Mouse (Mus musculus) embryonic facial prominence, embryonic 14.5 days (tissue): ENCODE measurements around the gene Fh1. TPM values are rescaled to one million over a fixed set of nuclear protein-coding genes. Genes with fewer than 3 reads are reported as not detected.

Experiments
- ATAC-seq: fragments of 200-750 bp; cut with Nextera tagmentation; 2 replicates; pipeline ENCODE4 v1.8.0; 2017; ENCODE audit warnings: low read depth, moderate number of reproducible peaks, moderate TSS enrichment
- DNase-seq: peaks from one replicate; pipeline ENCODE4 v3.0.0-alpha.2; 2015; ENCODE audit warnings: low spot score
- H3K27ac ChIP-seq: fragments of 300-500 bp; sonication (generic); replicated peaks from 2 replicates; pipeline ENCODE4 v1.5.1; 2014; ENCODE audit warnings: low read depth, mild to moderate bottlenecking, low read length, moderate library complexity
- H3K27me3 ChIP-seq: fragments of 300-500 bp; sonication (generic); replicated peaks from 2 replicates; pipeline ENCODE4 v1.6.1; 2014; ENCODE audit warnings: low read length; ENCODE audit not compliant: control insufficient read depth, insufficient read depth
- H3K36me3 ChIP-seq: fragments of 300-500 bp; sonication (generic); 2 replicates; pipeline ENCODE4 v1.6.1; 2014; ENCODE audit warnings: low read length, mixed read lengths; ENCODE audit not compliant: control insufficient read depth, insufficient read depth
- H3K4me1 ChIP-seq: fragments of 300-500 bp; sonication (generic); 2 replicates; pipeline ENCODE4 v1.6.1; 2014; ENCODE audit warnings: antibody characterized with exemption, low read length; ENCODE audit not compliant: control insufficient read depth, insufficient read depth
- H3K4me2 ChIP-seq: fragments of 300-500 bp; sonication (generic); 2 replicates; pipeline ENCODE4 v1.6.1; 2014; ENCODE audit warnings: low read depth, mild to moderate bottlenecking, low read length, moderate library complexity, mixed read lengths
- H3K4me3 ChIP-seq: fragments of 300-500 bp; sonication (generic); 2 replicates; pipeline ENCODE4 v1.5.1; 2014; ENCODE audit warnings: low read depth, mild to moderate bottlenecking, low read length
- H3K9ac ChIP-seq: fragments of 300-500 bp; sonication (generic); 2 replicates; pipeline ENCODE4 v1.6.1; 2014; ENCODE audit warnings: low read depth, mild to moderate bottlenecking, low read length, moderate library complexity, mixed read lengths
- H3K9me3 ChIP-seq: fragments of 300-500 bp; sonication (generic); 2 replicates; pipeline ENCODE4 v1.6.1; 2016; ENCODE audit warnings: low read length; ENCODE audit not compliant: control insufficient read depth
- WGBS: fragments of 180-500 bp; shearing (Covaris S2); extraction: QIAGEN DNeasy Blood & Tissue Kit; methylation state at CpG from one replicate; pipeline ENCODE4 v1.1.7; 2014; 5-methylcytosine and 5-hydroxymethylcytosine counted together
- polyA plus RNA-seq: library from polyadenylated mRNA; unstranded; fragments of >200 nt; fragmentation: Nextera tagmentation; extraction: Ambion mirVana; gene quantifications from 2 replicates; pipeline ENCODE4 v1.2.1, GENCODE M21; 2014

The Fh1 gene
- polyA plus RNA-seq, 1 experiment from 2014 or later = 122 TPM

DNA sequence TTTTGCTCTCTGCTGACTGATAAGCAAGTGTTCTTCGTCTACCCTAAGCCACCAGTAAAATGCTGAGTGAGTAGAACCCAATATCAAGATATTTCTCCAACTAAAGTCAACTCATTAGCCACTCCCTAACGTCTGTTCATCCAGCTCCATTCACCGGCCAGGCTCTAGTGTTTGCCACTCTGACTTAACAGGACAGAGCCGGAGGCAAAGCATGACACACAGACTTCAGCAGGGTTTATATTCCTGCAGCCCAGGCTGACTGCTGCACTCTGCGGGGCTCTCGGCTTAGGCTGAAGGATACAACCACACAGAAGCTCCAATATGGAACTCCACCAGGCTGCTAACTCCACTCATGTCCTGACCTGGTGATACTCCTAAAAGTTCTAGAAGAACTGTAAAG, 18.1 kb downstream of the Fh1 start:
- no peaks in the 10 kb centered on the region for H3K9me3 ChIP-seq
- H3K9ac ChIP-seq = no peak overlapping the region
- H3K36me3 ChIP-seq = peaks cover 86% of the 10 kb centered on the region
- no peak overlapping the region for H3K4me2 ChIP-seq
- 94% methylated on average over 6 of the region's 6 CpGs for WGBS
- no peak overlapping the region for H3K4me3 ChIP-seq
- ATAC-seq (no peak), DNase-seq (no peak)
- no peaks in the 10 kb centered on the region for H3K27me3 ChIP-seq
- H3K4me1 ChIP-seq = no peaks in the 10 kb centered on the region
- H3K27ac ChIP-seq = no peak overlapping the region

DNA sequence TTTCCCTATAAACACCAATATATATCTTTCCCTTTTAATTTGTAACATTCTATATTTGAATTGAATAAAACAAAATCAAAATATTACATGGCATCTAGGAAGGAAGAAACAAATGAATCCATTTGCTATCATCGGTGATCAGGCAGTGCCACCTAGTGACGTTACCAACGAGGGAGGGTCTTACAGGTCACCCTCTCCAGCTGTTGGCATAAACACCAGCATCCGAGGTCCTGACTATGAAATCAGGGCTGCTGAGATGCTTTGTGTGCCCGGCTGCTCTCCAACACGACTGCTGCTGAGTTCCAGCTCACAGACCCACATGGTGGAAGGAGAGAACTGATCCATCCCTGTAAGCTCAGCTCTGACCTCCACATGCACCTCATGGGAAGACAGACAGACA, 22.0 kb downstream of the Fh1 start:
- peaks cover 68% of the 10 kb centered on the region for H3K36me3 ChIP-seq
- ATAC-seq = no peak

DNA sequence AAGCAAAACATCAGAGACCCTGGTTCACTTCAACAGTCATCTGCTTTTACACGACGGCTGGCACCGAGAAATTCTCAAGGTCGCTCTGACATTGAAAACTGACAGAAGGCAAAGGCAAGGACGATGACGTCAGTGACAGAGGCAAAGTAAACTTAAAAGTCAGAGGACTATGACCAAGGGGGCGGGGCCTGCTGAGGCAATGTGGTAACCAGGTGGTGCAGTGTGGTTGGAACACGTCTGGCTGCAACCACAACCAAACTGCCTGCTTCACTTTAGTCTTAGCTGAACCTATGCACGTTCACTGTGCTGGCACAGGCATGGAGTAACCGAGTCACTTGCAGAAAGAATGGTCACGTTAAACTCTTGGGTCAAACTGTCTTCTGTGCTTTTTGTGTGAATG, 23.2 kb downstream of the Fh1 start:
- DNase-seq (no peak), ATAC-seq (no peak)
- H3K4me3 ChIP-seq = no peak overlapping the region
- no peak overlapping the region for H3K27ac ChIP-seq
- H3K4me2 ChIP-seq = no peak overlapping the region
- no peak overlapping the region for H3K9ac ChIP-seq
- peaks cover 57% of the 10 kb centered on the region for H3K36me3 ChIP-seq
- no peaks in the 10 kb centered on the region for H3K9me3 ChIP-seq
- H3K4me1 ChIP-seq = no peaks in the 10 kb centered on the region
- no peaks in the 10 kb centered on the region for H3K27me3 ChIP-seq
- WGBS = 86% methylated on average over 11 of the region's 11 CpGs

More for the DNA sequence above, 22.0 kb downstream of the Fh1 start:
- Histone ChIP-seq H3K4me3 (no peak overlapping the region), H3K27ac (no peak overlapping the region), H3K9me3 (no peaks in the 10 kb centered on the region), H3K27me3 (no peaks in the 10 kb centered on the region), H3K9ac (no peak overlapping the region), H3K4me1 (no peaks in the 10 kb centered on the region), H3K4me2 (no peak overlapping the region)
- DNase-seq = peak; percentile 22
- WGBS = 61% methylated on average over 6 of the region's 6 CpGs

DNA sequence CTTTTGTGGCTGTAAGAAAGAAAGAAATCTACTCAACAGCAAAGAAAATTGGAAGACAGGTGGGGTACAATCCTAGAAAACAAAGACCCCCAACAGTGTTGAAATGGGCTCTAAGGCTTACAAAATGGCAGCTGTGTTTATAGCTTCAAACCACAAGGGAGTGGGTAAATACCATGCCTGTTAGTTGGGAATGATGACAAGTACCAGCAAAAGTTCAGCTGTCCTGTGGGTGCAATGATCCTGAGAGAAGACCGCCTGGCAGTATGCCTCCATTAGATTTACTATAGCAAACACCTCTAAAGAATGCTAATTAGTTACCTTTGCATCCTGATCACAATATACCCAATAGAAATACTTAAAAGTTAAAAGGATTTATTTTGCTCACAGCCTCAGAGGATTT, 32.6 kb downstream of the Fh1 start:
- WGBS = 91% methylated on average over 1 of the region's 1 CpGs
- Histone ChIP-seq H3K27ac (no peak overlapping the region), H3K9ac (no peak overlapping the region), H3K4me2 (no peak overlapping the region), H3K4me3 (no peak overlapping the region), H3K4me1 (no peaks in the 10 kb centered on the region), H3K36me3 (no peaks in the 10 kb centered on the region), H3K27me3 (no peaks in the 10 kb centered on the region), H3K9me3 (0 out of 2 replicates have a peak, but pooled peaks cover 4% of the 10 kb centered on the region)
- ATAC-seq = no peak
- no peak for DNase-seq

DNA sequence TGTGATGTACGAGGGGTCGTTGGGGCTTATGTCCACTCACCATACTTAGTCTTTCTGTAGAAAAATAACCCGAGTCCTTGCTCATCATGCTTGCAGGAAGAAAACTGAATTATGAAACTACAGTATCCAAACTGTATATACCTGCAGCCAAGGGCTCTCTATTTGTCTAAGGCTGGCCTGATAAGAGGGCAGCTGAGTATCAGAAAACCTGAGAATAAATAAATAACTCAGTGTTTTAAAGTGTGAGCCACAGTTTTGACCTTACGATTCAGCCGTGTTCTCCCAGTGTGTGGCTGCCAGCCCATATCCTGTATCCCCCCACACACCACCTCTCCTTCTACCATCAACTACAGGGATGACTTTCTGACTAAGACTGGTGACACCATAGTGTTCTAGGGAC, 38.8 kb downstream of the Fh1 start:
- Histone ChIP-seq H3K4me2 (no peak overlapping the region), H3K36me3 (no peaks in the 10 kb centered on the region), H3K9ac (no peak overlapping the region), H3K27me3 (no peaks in the 10 kb centered on the region), H3K4me3 (no peak overlapping the region), H3K9me3 (no peaks in the 10 kb centered on the region), H3K4me1 (no peaks in the 10 kb centered on the region), H3K27ac (no peak overlapping the region)
- no peak for ATAC-seq
- no peak for DNase-seq
- WGBS = 75% methylated on average over 5 of the region's 5 CpGs

DNA sequence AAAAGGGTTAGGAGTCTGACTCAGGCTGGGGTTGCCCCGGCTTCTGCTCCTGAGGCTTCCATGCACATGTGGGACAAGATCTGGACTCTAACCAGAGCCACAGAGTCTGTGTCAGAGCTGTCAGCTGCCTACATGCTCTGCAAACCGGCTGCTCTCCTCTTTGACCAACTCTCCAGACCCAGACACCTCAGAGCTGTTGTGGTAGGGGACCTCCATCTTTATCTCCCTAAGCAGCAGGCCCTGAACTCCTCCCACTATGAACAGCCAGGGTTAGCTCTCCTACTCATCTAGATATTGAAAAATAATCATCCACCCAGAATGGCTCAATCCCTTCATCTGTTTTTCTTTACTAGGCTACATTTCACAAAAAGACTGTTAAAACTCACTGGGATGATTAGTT, 40.2 kb downstream of the Fh1 start:
- Histone ChIP-seq H3K9ac (no peak overlapping the region), H3K4me2 (no peak overlapping the region), H3K9me3 (no peaks in the 10 kb centered on the region), H3K27me3 (no peaks in the 10 kb centered on the region), H3K4me3 (no peak overlapping the region), H3K36me3 (no peaks in the 10 kb centered on the region), H3K4me1 (no peaks in the 10 kb centered on the region), H3K27ac (no peak overlapping the region)
- DNase-seq = no peak
- WGBS = 66% methylated on average over 2 of the region's 2 CpGs
- no peak for ATAC-seq

DNA sequence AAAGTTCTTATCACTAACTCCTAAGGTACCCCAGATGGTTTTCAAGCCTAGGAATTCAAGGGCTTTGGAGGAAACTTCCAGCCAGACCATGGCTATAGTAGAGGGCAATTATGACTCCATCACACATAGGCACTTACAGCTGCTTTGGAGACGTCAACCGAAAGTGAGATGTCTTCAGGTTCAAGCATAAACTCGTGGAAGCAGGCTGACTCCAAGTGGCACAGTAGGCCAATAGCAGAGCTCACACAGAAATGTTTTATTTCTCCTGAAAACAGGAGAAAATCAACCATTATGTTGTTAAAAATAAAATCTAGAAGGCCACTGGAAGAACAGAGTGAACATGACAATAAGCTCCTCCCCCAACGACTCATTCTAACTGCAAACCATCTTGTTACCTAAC, 42.6 kb downstream of the Fh1 start:
- no peaks in the 10 kb centered on the region for H3K27me3 ChIP-seq
- no peaks in the 10 kb centered on the region for H3K9me3 ChIP-seq
- no peak overlapping the region for H3K4me2 ChIP-seq
- DNase-seq (no peak), ATAC-seq (no peak)
- H3K4me3 ChIP-seq = no peak overlapping the region
- no peaks in the 10 kb centered on the region for H3K36me3 ChIP-seq
- H3K9ac ChIP-seq = no peak overlapping the region
- no peaks in the 10 kb centered on the region for H3K4me1 ChIP-seq
- WGBS = 79% methylated on average over 4 of the region's 4 CpGs
- no peak overlapping the region for H3K27ac ChIP-seq

DNA sequence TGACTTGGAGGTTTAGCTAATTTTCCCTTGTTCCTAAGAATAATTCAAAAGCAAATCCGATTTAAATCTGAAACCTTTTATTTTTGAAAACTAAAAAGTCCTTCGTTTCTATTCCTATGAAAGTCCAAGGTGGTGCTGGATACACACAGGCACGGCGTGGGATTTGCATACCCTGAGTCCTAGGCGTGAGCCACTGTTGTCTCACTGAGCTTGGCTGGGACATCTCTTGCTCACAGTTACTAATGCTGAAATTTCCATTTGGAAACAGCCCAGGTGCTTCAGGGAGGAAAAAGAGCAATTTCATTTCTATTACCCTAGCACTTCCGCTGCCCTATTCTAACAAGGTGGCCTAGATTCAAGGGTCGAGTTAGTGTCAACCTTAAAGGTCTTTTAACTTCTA, 45.1 kb downstream of the Fh1 start:
- Histone ChIP-seq H3K9ac (no peak overlapping the region), H3K4me3 (no peak overlapping the region), H3K9me3 (no peaks in the 10 kb centered on the region), H3K4me1 (no peaks in the 10 kb centered on the region), H3K36me3 (no peaks in the 10 kb centered on the region), H3K27ac (no peak overlapping the region), H3K27me3 (no peaks in the 10 kb centered on the region), H3K4me2 (no peak overlapping the region)
- DNase-seq (no peak), ATAC-seq (no peak)
- 89% methylated on average over 7 of the region's 7 CpGs for WGBS

DNA sequence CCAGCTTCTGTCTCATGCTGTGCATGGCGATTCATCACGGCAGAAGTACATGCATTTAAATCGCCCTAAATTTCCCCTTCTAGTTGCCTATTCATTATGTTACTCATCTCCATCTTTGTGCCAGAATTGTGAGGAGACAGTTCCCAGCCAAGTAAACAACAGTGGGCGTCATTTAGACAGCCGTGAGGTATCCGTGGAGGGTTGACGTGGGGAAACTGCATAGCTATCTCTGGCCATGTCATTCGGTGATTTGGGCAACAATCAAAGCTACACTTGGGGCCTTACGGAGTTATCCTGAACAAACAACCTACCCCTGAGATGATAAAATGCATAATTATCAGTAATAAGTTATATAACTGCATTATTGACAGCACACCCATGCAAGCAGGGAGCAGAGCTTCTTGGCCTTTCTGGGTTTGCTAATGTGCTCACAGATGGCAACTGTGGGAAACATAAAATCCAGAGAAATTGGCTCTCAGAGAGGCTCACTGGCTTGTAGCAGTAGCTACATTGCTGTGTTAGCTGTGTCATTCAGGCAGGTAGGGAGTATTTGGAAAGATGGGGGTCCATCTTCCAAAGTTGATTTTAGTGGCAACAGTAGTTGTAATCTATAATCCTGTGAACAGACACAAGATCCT, 45.7 kb downstream of the Fh1 start:
- 85% methylated on average over 9 of the region's 9 CpGs for WGBS
- ATAC-seq = no peak
- Histone ChIP-seq H3K9ac (no peak overlapping the region), H3K9me3 (no peaks in the 10 kb centered on the region), H3K4me2 (no peak overlapping the region), H3K4me3 (no peak overlapping the region), H3K27ac (no peak overlapping the region), H3K36me3 (no peaks in the 10 kb centered on the region), H3K27me3 (no peaks in the 10 kb centered on the region), H3K4me1 (no peaks in the 10 kb centered on the region)
- DNase-seq = no peak
